Mouse (Mus musculus): Measurements from ENCODE around the gene Pigr.

Gene Pigr

GRCm38 (mm10) chr1:130876931-130877509 is 50.5 kb downstream of the Pigr start:
- DNase-seq (ENCODE audit: low read depth in 2 of 2, low spot score in 2 of 2) = peak; percentile 39 to 53

- DNase-seq (ENCODE audit: low read depth in 2 of 2, low spot score in 2 of 2) = peak in 1 of 2 experiments; percentile 9
Measured at GRCm38 (mm10) chr1:130877889-130878614, 51.6 kb downstream of the Pigr start.

GRCm38 (mm10) chr1:130879927-130880326 is 53.4 kb downstream of the Pigr start:
- DNase-seq (ENCODE audit: low read depth in 2 of 2, low spot score in 2 of 2) = no peak

GRCm38 (mm10) chr1:130883146-130883545 is 56.7 kb downstream of the Pigr start:
- no peak for DNase-seq (ENCODE audit: low read depth in 2 of 2, low spot score in 2 of 2)

- no peak for DNase-seq (ENCODE audit: low read depth in 2 of 2, low spot score in 2 of 2)
Measured at GRCm38 (mm10) chr1:130887354-130887753, 60.9 kb downstream of the Pigr start, which contains the start of gene Il24. Gene Il24, minus strand, starts transcription at chr1:130887454.

- no peak for DNase-seq (ENCODE audit: low read depth in 2 of 2, low spot score in 2 of 2)
Measured at GRCm38 (mm10) chr1:130892446-130892845, 66.0 kb downstream of the Pigr start.

- no peak for DNase-seq (ENCODE audit: low read depth in 2 of 2, low spot score in 2 of 2)
Measured at GRCm38 (mm10) chr1:130893329-130894040, 67.0 kb downstream of the Pigr start.

- no peak for DNase-seq (ENCODE audit: low read depth in 2 of 2, low spot score in 2 of 2)
Measured at GRCm38 (mm10) chr1:130894468-130894867, 68.0 kb downstream of the Pigr start.

Data from CD8-positive naive resting alpha-beta T cell, adult 2 months (primary cell).